Mouse (Mus musculus) hindbrain, embryonic 11.5 days (tissue): ENCODE data around the gene Uqcrh. TPM values are rescaled to one million over a fixed set of nuclear protein-coding genes. Genes with fewer than 3 reads are reported as not detected.

Experiments used
- ATAC-seq: fragments of 200-750 bp; cut with Nextera tagmentation; 2 replicates; pipeline ENCODE4 v1.8.0; 2017; ENCODE audit warnings: mild to moderate bottlenecking, moderate TSS enrichment, moderate library complexity; ENCODE audit not compliant: low FRiP score
- DNase-seq: peaks from one replicate; pipeline ENCODE4 v3.0.0-alpha.2; 2015; ENCODE audit warnings: low spot score
- H3K27ac ChIP-seq: fragments of 300-500 bp; sonication (generic); 2 replicates; pipeline ENCODE4 v1.5.1; 2014; ENCODE audit warnings: mild to moderate bottlenecking, low read depth, low read length
- H3K27me3 ChIP-seq: fragments of 300-500 bp; sonication (generic); 2 replicates; pipeline ENCODE4 v1.6.1; 2014; ENCODE audit warnings: mild to moderate bottlenecking, low read length, moderate library complexity, mixed read lengths; ENCODE audit not compliant: control insufficient read depth, insufficient read depth
- H3K36me3 ChIP-seq: fragments of 300-500 bp; sonication (generic); 2 replicates; pipeline ENCODE4 v1.6.1; 2014; ENCODE audit warnings: mild to moderate bottlenecking, low read length, moderate library complexity, mixed read lengths; ENCODE audit not compliant: control insufficient read depth, insufficient read depth
- H3K4me1 ChIP-seq: fragments of 300-500 bp; sonication (generic); replicated peaks from 2 replicates; pipeline ENCODE4 v1.6.1; 2014; ENCODE audit warnings: low read length, mixed read lengths; ENCODE audit not compliant: control insufficient read depth, insufficient read depth
- H3K4me2 ChIP-seq: fragments of 300-500 bp; sonication (generic); replicated peaks from 2 replicates; pipeline ENCODE4 v1.6.1; 2014; ENCODE audit warnings: mild to moderate bottlenecking, low read depth, low read length
- H3K4me3 ChIP-seq: fragments of 300-500 bp; sonication (generic); 2 replicates; pipeline ENCODE4 v1.5.1; 2014; ENCODE audit warnings: low read depth, low read length
- H3K9ac ChIP-seq: fragments of 300-500 bp; sonication (generic); 2 replicates; pipeline ENCODE4 v1.6.1; 2014; ENCODE audit warnings: low read depth, low read length
- H3K9me3 ChIP-seq: fragments of 300-500 bp; sonication (generic); 2 replicates; pipeline ENCODE4 v1.6.1; 2016; ENCODE audit warnings: low read length; ENCODE audit not compliant: control insufficient read depth
- WGBS: fragments of 180-500 bp; shearing (Covaris S2); extraction: QIAGEN DNeasy Blood & Tissue Kit; methylation state at CpG from one replicate; pipeline ENCODE4 v1.1.7; 2014; 5-methylcytosine and 5-hydroxymethylcytosine counted together
- polyA plus RNA-seq: library from polyadenylated mRNA; unstranded; fragments of >200 nt; fragmentation: Nextera tagmentation; extraction: Ambion mirVana; gene quantifications from 2 replicates; pipeline ENCODE4 v1.2.1, GENCODE M21; 2014

Uqcrh gene
- polyA plus RNA-seq, 1 experiment from 2014 or later, result 413 TPM

DNA sequence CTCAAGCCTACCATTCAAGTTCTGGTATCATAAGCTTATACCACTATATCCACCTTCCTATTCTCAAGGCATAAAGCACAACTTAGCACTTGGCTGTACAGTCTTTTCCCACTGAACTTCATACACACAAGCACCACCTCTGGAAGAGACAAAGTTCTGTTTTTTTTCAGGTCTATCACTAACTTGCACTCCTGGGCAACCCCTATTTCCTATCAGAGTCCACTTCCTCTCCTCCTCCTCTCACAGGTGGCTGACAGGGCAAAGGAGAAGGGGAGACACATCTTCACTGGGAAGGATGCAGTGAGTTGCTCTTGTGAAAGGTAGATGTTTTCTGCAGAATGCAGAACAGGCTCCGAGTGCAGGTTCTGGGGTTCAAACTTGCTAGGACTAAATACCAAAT, 27.2 kb downstream of the Uqcrh start:
- ATAC-seq, result no peak
- H3K4me2 ChIP-seq, result no peak overlapping the region
- DNase-seq, result no peak
- H3K4me1 ChIP-seq, result 0 out of 2 replicates have a peak, but pooled peaks cover 4% of the 10 kb centered on the region
- H3K4me3 ChIP-seq, result no peak overlapping the region
- 0 out of 2 replicates have a peak, but pooled peaks cover 3% of the 10 kb centered on the region for H3K36me3 ChIP-seq
- H3K9ac ChIP-seq, result no peak overlapping the region
- H3K9me3 ChIP-seq, result no peaks in the 10 kb centered on the region
- WGBS, result 96% methylated on average over 1 of the region's 1 CpGs
- H3K27me3 ChIP-seq, result no peaks in the 10 kb centered on the region
- H3K27ac ChIP-seq, result no peak overlapping the region

DNA sequence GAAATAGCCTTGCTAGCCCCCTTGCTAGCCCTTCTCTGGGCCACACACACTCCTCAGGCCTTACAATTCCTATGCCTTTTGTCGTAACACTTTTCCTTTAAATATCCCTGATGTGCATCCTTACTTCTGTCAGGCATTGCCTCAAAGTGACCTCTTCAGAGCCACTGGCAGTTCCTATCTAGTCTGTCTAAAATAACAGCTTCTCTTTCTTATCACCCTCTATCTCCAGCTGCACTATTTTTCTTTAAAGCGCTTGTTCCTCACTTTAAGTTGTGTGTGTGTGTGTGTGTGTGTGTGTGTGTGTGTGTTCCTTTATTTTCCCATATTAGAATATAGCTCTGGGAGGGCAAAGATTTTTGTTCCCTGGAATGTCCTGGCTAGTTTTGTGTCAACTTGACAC, 28.3 kb downstream of the Uqcrh start:
- DNase-seq, result no peak
- H3K36me3 ChIP-seq, result 0 out of 2 replicates have a peak, but pooled peaks cover 3% of the 10 kb centered on the region
- no peaks in the 10 kb centered on the region for H3K4me1 ChIP-seq
- ATAC-seq, result no peak
- H3K27me3 ChIP-seq, result no peaks in the 10 kb centered on the region
- 94% methylated on average over 2 of the region's 2 CpGs for WGBS
- no peak overlapping the region for H3K4me2 ChIP-seq
- H3K9ac ChIP-seq, result no peak overlapping the region
- H3K27ac ChIP-seq, result no peak overlapping the region
- no peak overlapping the region for H3K4me3 ChIP-seq
- no peaks in the 10 kb centered on the region for H3K9me3 ChIP-seq

DNA sequence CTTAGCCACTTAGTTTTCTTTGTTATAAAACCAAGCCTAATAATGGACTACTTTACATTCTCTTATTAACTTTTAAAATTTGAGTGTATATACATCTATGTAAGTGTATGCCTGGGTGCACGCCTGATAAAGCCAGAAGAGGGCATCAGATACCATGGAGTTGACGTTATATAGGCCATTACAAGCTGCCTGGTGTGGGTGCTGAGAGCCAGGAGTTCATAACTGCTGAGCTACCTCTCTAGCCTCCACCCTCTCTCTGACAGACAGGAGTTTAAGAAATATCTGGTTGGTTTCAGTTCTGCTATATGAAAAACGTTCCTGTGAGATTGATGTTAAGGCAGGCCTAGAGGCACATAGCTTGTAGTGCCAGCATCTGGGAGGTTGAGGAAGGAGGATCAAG, 32.7 kb downstream of the Uqcrh start:
- DNase-seq (no peak), ATAC-seq (no peak)
- no peaks in the 10 kb centered on the region for H3K27me3 ChIP-seq
- H3K4me3 ChIP-seq, result no peak overlapping the region
- H3K36me3 ChIP-seq, result 0 out of 2 replicates have a peak, but pooled peaks cover 3% of the 10 kb centered on the region
- 85% methylated on average over 3 of the region's 3 CpGs for WGBS
- no peak overlapping the region for H3K9ac ChIP-seq
- H3K27ac ChIP-seq, result no peak overlapping the region
- no peaks in the 10 kb centered on the region for H3K9me3 ChIP-seq
- no peaks in the 10 kb centered on the region for H3K4me1 ChIP-seq
- no peak overlapping the region for H3K4me2 ChIP-seq

DNA sequence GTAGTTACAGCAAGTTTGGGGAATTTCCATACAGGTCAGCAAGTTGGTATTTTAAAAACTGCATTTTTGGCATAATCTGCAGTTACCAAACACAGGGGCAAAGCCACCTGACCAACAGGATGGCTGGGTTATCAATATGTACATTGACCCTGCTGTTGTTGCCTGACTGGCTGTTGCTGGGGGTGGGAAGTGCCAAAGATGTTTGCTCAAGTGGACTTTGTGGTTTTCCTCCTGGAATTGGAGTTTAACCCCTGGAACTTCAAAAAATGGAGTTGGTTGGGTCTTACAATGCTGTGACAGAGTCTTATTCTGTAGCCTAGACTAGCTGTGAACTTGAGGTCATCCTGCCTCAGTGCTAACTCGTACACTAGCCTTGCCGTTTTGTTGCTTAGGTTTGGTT, 34.4 kb downstream of the Uqcrh start:
- Histone ChIP-seq H3K4me2 (no peak overlapping the region), H3K9me3 (no peaks in the 10 kb centered on the region), H3K4me3 (no peak overlapping the region), H3K36me3 (0 out of 2 replicates have a peak, but pooled peaks cover 3% of the 10 kb centered on the region), H3K27me3 (no peaks in the 10 kb centered on the region), H3K4me1 (no peaks in the 10 kb centered on the region), H3K27ac (no peak overlapping the region), H3K9ac (no peak overlapping the region)
- WGBS, result 93% methylated on average over 2 of the region's 2 CpGs
- DNase-seq (no peak), ATAC-seq (no peak)

DNA sequence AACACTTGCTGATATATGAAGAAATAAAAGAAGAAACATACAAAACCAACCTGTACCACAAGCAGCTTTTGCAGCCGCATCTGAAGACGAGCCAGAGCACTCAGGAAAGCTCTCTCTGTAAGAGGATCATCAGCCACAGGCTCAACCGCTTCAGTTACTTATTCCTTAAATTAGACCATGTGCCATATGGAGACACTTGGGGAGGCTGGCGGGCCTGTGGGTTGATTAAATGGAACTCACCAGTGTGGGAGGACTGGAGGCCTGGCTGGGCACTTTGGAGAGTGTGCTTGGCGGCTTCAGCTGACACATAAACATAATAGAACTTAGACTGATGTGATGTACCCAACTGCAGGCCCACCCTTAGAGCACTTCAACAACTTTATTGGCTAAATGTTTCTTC, 41.5 kb downstream of the Uqcrh start:
- H3K27ac ChIP-seq, result no peak overlapping the region
- H3K27me3 ChIP-seq, result no peaks in the 10 kb centered on the region
- no peaks in the 10 kb centered on the region for H3K9me3 ChIP-seq
- H3K4me2 ChIP-seq, result no peak overlapping the region
- no peak for ATAC-seq
- no peak overlapping the region for H3K4me3 ChIP-seq
- H3K4me1 ChIP-seq, result no peaks in the 10 kb centered on the region
- DNase-seq, result no peak
- no peak overlapping the region for H3K9ac ChIP-seq
- 88% methylated on average over 5 of the region's 5 CpGs for WGBS
- peaks cover 5% of the 10 kb centered on the region; the same call in 1 of the 2 replicates for H3K36me3 ChIP-seq

DNA sequence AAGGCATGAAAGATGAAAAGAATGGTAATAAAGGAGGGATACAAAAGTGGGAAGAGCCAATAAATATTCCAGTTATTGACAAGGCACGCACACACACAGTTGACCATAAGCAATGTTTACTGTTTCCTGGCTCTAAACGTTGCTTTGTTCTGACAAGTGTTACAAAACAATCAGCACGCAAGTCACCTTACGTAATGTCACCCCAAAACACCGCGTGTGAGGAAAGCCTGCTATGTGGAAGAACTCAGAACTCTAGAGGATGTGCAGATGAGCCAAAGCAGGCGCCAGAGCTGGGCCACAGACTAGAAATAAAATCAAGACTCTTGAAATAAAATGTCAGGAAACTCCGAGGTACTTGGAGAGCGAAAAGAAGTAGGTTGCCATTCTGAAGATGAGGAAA, 42.0 kb downstream of the Uqcrh start:
- Histone ChIP-seq H3K4me2 (no peak overlapping the region), H3K27ac (no peak overlapping the region), H3K4me1 (no peaks in the 10 kb centered on the region), H3K27me3 (no peaks in the 10 kb centered on the region), H3K4me3 (no peak overlapping the region), H3K36me3 (peaks cover 5% of the 10 kb centered on the region; the same call in 1 of the 2 replicates), H3K9me3 (no peaks in the 10 kb centered on the region), H3K9ac (no peak overlapping the region)
- ATAC-seq (no peak), DNase-seq (no peak)
- 91% methylated on average over 9 of the region's 9 CpGs for WGBS

DNA sequence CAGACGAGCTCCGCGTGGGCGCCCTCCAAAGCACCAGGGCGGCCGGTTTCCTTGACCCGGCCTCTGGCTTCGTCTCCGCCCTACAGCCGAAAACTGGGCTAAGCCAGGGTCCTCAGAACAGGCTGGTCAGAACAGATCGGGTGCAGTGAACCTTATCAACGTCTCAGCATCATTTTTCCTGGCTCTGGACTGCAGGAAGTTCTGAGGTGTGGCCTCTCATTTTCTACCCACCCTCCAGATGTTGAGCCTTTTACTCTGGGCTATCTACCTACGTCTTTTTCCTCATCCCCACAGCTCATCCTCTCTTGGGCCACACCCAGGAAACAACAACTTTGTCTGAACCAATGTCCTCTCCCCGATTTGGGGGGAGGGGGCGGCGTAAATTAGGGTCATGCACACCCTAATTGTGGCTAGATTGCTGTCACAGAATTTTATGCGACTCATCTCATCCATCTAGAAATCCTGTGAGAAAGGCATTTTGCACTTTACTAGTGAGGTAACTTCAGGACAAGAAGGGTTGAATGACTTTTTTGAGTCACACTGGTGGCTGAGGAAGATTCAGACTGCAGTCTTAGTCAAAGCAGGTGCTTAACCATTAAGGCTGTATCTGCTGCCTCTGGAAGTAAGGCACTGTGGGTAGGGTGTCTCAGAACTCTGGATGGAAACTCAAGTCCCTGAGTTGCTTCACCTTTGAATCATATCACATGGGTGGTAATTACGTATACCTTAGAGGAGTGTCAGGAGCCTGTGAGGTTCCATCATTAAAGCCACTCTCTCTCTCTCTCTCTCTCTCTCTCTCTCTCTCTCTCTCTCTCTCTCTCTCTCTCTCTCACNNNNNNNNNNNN, 56.7 kb downstream of the Uqcrh start, which contains the start of gene Faah:
Faah (minus strand) TSS at position 25 of the 845 bp plus-strand sequence.
- no peaks in the 10 kb centered on the region for H3K9me3 ChIP-seq
- peak within 1 kb of the TSS; percentile 60 for H3K4me3 ChIP-seq
- H3K4me2 ChIP-seq, result peak within 1 kb of the TSS; percentile 95
- 8% methylated on average over 18 of the region's 18 CpGs for WGBS
- 0 out of 2 replicates have a peak within 1 kb of the TSS, but pooled peaks have one; percentile 39 for H3K27ac ChIP-seq
- no peak for DNase-seq
- H3K9ac ChIP-seq, result peak within 1 kb of the TSS; percentile 55
- peak; percentile 10 for ATAC-seq
- H3K36me3 ChIP-seq, result no peaks in the 10 kb centered on the region
- peaks cover 30% of the 10 kb centered on the region for H3K27me3 ChIP-seq
- H3K4me1 ChIP-seq, result no peaks in the 10 kb centered on the region

DNA sequence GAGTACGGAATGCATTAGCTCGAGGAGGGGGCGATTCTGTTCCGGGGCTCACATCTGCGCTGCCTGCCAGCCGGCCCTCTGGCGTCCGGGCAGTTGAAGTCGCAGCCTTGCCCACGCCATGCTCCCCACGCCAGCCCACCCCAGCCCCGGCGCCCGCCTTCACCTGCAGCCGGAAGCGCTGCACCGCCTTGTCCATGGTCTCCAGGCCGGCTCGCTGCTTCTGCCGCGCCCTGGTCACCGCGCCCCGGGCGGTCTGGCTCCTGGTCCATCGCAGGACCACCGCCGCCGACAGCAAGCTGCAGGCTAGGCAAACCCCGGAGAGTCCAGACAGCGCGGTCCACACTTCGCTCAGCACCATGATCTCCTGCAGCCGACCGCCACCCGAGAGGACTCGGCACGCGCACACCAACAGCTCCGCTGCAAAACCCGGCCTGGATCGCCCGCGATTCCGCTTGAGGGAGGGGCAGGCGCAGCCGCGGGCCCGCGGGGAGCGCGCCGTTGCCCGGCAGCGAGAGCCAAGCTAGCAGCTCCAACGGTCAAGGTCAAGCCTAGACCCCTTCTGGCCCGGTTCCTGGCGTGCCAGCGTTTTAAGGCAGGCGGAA, 57.5 kb downstream of the Uqcrh start:
- ATAC-seq (peak; percentile 90), DNase-seq (peak; percentile 86)
- H3K4me2 ChIP-seq, result peak overlapping the region; percentile 95
- peaks cover 30% of the 10 kb centered on the region for H3K27me3 ChIP-seq
- WGBS, result under 1% methylated on average over 55 of the region's 60 CpGs
- H3K9me3 ChIP-seq, result no peaks in the 10 kb centered on the region
- H3K27ac ChIP-seq, result 0 out of 2 replicates have a peak overlapping the region, but pooled peaks have one; percentile 39
- peak overlapping the region; percentile 55 for H3K9ac ChIP-seq
- peak overlapping the region; percentile 60 for H3K4me3 ChIP-seq
- H3K4me1 ChIP-seq, result no peaks in the 10 kb centered on the region
- H3K36me3 ChIP-seq, result no peaks in the 10 kb centered on the region
